Mouse (Mus musculus): ENCODE data around the gene A630089N07Rik.

DNA sequence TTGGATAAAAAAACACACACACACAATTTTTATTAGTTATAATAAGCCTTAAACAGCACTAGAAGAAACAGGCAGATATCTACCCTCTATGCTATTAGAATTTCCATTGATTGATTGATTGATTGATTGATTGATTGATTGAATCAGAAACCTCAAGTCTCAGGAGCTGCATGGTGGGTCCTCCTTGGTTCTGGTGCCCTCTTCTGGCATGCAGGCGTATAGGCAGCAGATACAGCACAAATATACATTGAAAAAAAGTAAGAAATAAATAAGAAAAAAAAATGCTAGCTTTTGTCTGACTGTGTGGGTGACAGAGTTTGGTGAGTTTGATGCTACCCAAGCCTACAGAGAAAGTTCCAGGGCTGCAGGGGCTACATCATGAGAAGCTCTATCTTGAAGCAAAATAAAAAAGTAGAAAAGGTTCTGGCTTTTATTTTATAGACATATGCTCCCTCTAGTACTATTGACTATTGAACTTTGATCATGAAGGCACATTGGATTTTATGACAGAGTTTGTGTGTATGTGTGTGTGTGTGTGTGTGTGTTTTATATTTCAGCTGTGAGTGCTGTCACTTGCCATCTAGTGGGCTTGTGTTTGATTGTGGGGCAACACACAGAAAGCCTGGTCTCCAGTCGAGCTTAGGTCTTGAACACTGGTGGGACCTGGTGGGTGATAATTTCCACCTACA, 59.4 kb downstream of the A630089N07Rik start:
- TF ChIP-seq POLR2A (IDR thresholded peaks at IDR 0.05; ENCODE audit: insufficient read depth, low read depth, low read length) (no peak), CTCF (IDR thresholded peaks at IDR 0.05) (peak; percentile 55), EP300 (IDR thresholded peaks at IDR 0.05; ENCODE audit: insufficient read depth, low read depth, low read length) (no peak)
